Mouse (Mus musculus): ENCODE results near the gene Lyzl4.

- no peak for TF ChIP-seq EP300 (IDR thresholded peaks at IDR 0.05; ENCODE audit: insufficient read depth, low read depth, low read length)
- TF ChIP-seq CTCF (IDR thresholded peaks at IDR 0.05; ENCODE audit: low read depth, low read length): no peak
- TF ChIP-seq POLR2A (IDR thresholded peaks at IDR 0.05; ENCODE audit: insufficient read depth, low read length): no peak
Measured at GRCm38 (mm10) chr9:121594771-121595170, 47.1 kb downstream of the Lyzl4 start.

Data from ES-Bruce4 (cell line).